Mouse (Mus musculus): ENCODE measurements around the gene Hist1h2ad.

- no peak for TF ChIP-seq POLR2A (IDR thresholded peaks at IDR 0.05; ENCODE audit: extremely low read depth, insufficient read depth, low read length)
- TF ChIP-seq CTCF (IDR thresholded peaks at IDR 0.05; ENCODE audit: low read depth, low read length) = no peak
These were observed 10.9 kb downstream of the Hist1h2ad start for GRCm38 (mm10) chr13:23585029-23585441.
